Mouse (Mus musculus) cortical plate, adult 2 months (tissue): ENCODE data around the gene Fbxo40.

Source experiments
- CTCF ChIP-seq: fragments of 200-500 bp; IDR thresholded peaks from 2 replicates; pipeline ENCODE4 v1.5.1; 2011; ENCODE audit warnings: mild to moderate bottlenecking, control low read depth, low read length; ENCODE audit not compliant: insufficient read depth; ENCODE audit errors: extremely low read depth
- POLR2A ChIP-seq: fragments of 200-500 bp; IDR thresholded peaks from 2 replicates; pipeline ENCODE4 v1.6.1; 2011; ENCODE audit warnings: mild to moderate bottlenecking, low read length, control low read depth; ENCODE audit not compliant: insufficient read depth; ENCODE audit errors: extremely low read depth

DNA sequence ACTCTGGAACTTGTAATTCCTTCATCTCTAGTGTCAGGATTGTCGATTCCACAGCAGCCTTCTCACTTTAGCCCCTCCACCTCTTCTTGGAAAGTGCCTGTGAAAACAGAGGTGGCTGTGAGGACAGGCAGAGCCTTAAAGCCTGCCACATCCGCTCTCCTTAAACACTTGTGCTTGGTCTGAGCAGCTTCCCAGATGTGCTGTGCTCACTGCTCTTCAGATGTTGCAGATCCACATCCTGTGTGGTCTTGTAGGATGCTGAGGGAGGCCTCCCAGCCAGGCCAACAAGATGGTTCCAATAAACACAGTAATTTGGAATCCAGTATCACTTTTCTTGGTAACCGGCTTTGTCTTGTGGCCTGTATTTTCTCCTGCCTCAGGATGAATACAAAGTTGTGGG, 58.3 kb downstream of the Fbxo40 start:
- TF ChIP-seq CTCF: no peak
- TF ChIP-seq POLR2A: no peak
